Mouse (Mus musculus): ENCODE measurements at regions not wholly inside any gene's neighbourhood (a gene's known extent, or its start where the extent isn't known, plus 50 kb on each side); places are given as distances from the start of the nearest gene placed in this dataset.
A peak's percentile ranks its signal among the peaks of the same experiment; 100 is the strongest.

- TF ChIP-seq CTCF (IDR thresholded peaks at IDR 0.05) = 0 out of 2 replicates have a peak, but pooled peaks have one; percentile 10
- TF ChIP-seq POLR2A (IDR thresholded peaks at IDR 0.05; ENCODE audit: insufficient read depth, low read depth, low read length) = no peak
Observed at GRCm38 (mm10) chr5:126893063-126893462, 348.5 kb upstream of the Tmem132c start.

All from heart, adult 2 months (tissue).